Mouse (Mus musculus) gastrocnemius, postnatal 36 days (tissue): ENCODE measurements around the gene Rap2a. TPM values are rescaled to one million over a fixed set of nuclear protein-coding genes. Genes with fewer than 3 reads are reported as not detected.

ENCODE experiments used
- DNase-seq, 2 experiments: peaks; one replicate each; pipeline ENCODE4 v3.0.0; 2022
- intact Hi-C: fragments of 180-260 bp; cut with DNase I; formaldehyde crosslinking; loops from one replicate; pipeline ENCODE4 v1.15.1; 2025
- total RNA-seq, 2 experiments: library from RNA; stranded (reverse); gene quantifications; 2 replicates each; pipeline ENCODE4 v1.2.3; 2021

Gene Rap2a
- total RNA-seq, 2 experiments from 2014 or later = 3.5 to 3.7 TPM

DNA sequence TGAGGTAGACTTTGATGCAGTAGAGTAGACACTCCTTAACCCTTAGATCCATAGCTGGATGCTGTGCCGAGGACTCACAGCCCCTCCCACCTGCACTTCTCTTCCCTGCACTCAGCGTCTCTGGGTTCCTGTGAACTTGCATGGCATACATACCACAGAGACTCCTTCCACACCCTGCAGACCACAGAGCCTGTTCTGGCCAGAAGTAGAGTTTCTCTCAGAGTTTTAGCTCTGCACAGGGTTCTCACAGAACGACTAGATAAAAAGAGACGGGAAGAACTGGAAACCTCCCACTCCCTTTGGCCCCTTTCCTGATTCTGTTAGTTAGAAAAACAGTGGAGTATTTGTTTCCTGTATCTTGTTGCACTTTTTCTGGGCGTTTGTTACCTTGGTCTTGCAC, 18.0 kb downstream of the Rap2a start:
- no peak for DNase-seq
- intact Hi-C loops = no loop called here

DNA sequence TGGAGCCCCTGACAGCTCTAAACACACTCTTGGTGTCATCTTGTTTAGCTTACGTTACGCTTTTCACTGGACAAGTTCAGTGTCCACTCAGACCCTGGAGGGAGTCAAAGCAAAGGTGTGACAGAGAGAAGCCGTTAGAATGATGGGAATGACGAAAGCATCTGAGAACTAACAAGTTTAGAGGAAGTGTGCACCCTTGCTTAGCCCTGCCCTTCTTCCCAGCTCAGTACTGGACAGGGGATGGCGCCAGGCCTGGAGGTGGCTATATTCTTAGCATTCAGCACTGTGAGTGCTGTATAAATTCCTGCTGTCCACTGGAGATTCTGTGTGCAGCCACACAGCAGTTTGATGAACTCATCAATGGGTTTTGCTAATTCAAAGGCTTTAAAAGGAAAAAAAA, 18.6 kb downstream of the Rap2a start:
- intact Hi-C loops = no loop called here

DNA sequence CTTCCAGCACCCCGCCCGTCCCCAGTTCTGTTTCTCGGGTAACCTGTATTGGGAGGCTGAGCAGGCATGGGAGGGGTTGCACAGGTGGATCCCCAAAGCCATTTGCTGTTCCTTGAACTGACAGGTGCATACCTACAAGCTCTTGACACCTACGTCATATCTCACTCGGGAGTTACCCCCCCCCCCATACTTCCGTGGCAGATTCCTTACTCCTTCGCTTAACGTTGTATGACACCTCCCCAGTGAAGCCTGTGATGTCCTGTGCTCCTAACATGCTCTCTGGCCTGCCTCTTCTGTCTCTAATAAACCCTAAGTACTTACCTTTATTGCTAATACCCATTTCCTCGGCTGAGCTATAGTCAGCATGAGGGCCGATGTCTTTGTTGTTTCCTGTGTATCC, 20.9 kb downstream of the Rap2a start:
- no peak for DNase-seq
- intact Hi-C loops = no loop called here

More for the DNA sequence above, 18.6 kb downstream of the Rap2a start:
- DNase-seq = no peak

DNA sequence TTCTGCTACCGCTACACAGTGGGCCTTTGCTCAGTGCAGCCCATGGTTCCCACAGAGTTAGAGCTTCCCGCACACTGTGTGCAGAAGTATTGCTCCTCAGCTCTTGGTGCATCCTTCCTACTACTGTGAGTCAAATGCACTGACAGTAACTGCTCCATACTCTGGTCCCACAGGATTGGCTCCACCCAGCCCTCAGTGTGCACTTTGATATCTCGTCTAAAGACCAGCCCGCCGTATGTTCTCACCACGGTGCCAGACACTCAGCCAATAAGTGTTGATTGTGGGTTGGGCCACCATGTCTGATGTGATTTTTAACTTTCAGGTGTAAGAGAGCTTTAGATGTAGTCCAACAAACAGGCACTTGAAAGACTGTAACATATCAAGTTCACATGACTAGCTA, 21.4 kb downstream of the Rap2a start:
- no peak for DNase-seq
- intact Hi-C loops = no loop called here

DNA sequence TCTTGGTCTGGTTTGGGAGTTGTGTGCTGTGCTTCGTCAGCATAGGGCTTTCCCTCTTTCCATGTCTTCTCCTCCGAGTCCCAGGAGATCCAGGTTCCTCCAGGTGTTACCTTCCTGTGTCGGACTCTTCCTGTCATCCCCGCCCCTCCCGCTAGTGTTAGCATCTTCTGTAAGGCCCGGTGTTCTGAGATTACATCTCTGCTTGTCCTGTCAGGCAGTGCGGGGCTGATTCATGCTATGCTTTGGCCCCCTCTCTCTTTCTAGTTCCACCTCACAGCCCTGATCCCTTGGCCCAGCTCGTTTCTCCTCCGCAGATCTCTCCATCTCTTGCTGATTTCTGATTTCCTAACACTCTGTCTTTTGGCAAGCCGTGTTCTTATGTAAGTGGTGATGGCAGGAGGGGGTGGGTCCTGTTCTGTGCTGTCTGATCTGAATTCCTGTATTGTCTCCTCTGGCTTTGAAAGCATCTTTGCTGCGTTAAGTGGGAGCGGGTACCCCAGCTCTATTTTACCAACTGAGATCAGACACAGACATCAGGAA, 21.8 kb downstream of the Rap2a start:
- intact Hi-C loops = no loop called here
- peak in 1 of 2 experiments; percentile 25 for DNase-seq

DNA sequence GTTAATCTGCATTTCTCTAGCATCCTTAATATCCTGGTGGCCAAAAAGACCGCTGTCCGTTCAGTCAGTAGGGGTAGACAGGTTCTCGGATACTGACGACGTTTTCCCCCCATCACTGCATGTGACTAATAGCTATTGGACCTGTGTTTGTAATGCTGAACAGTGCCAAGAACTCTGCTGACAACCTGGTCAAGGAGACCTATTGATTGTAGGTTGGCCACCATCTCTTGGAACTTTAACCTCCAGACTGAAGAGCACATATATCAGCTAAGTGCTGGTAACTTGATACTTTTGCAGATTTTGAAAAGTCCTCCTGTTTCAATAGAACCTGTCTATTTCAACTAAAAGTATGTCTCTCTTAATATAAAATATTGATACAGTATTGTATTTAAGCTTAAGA, 22.5 kb downstream of the Rap2a start:
- DNase-seq = no peak
- intact Hi-C loops = no loop called here

DNA sequence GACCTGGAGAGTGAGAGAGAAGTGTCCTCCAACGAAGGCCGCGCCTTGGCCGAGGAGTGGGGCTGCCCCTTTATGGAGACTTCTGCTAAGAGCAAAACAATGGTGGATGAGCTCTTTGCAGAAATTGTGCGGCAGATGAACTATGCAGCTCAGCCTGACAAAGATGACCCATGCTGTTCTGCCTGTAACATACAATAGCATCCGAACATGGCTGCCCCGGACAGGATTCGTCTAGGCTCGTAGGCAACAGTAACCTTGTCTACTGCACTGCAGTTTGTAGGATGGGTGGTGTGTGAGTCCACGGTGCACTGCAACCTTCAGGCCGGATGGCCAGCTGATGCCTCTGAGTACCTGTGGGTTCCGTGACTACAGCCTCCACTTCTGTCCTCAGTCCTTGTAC, 25.4 kb downstream of the Rap2a start:
- no peak for DNase-seq
- intact Hi-C loops = no loop called here

DNA sequence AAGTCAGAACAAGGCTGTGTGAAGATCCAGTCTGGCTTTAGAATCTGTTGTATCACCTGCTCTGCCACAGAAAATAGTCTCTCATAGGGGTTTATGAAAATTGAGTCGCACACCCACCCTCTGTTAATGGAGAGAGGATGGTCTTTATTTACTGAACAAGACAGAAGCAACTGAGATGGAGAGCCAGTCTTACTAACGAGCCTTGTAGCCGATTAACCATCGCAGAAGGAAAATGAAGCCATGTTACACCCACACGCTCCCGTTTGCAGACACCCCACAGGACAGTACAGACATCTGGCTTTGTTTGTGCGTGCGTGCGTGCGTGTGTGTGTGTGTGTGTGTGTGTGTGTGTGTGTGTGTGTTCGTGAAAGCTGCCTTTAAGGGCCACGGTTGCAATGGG, 26.2 kb downstream of the Rap2a start:
- intact Hi-C loops = no loop called here
- DNase-seq = no peak

DNA sequence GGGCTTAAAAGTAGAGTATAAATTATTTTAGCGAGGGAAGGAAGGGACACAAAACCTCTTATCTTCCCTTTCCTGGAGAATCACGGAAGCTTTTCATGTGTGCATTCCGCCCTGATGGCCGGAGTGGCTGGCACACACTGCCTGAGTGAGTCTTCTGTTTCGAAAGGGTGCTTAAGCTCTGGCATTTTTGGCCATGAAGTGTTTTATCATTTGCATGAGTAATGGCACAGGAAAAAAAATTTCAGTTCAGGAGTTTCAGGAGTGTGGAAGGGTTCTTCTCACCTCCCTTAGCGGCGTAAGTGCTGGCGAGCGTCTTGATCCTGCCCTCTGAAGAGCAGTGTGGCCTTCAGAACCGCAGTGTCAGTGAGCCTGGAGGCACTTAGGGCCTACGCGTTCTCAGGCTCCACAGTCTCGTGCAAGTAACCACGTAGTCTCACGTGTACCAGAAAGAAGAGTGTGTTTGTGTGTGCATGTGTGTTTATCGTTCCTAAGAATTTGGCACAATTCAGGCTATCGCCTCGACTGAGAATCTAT, 26.8 kb downstream of the Rap2a start:
- no peak for DNase-seq
- intact Hi-C loops = no loop called here

DNA sequence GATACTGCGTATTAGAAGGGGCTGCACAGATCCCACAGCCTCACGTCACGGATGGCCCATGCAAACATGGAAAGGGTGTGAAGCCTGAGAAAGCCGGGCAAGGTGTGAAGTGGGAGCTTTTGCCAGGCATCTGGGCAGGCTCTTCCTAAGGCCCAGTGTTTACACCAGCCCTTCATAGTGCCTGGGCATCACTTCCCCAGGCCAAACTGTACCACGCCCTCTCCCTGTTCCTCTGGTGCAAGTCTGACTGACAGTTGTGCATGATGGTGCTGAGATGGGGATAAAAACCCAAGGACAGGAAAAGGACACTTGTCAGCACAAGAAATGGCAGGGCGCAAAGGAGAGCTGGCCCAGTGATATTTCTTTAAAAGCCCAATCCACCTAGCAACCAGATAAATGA, 27.7 kb downstream of the Rap2a start:
- intact Hi-C loops = no loop called here

DNA sequence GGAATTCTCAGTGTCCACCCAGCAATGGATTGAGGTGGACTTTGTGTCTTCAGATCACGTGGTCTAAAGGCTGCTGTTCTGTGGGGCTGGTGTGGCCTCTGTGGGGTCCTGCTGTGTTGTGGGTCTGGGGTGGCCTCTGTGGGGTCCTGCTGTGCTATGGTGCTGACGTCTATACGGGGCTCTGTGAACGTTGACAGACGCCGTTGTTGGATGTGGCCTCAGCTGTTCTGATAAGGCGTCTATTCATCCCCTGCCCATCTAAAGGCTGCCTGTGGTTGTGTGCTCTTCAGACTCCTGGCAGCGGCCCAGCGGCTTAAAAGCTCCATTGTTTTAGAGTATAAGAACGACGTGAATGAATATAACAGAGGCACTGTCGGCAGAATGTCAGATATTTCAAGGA, 29.3 kb downstream of the Rap2a start:
- intact Hi-C loops = no loop called here
- DNase-seq = no peak

More for the DNA sequence above, 27.7 kb downstream of the Rap2a start:
- no peak for DNase-seq

DNA sequence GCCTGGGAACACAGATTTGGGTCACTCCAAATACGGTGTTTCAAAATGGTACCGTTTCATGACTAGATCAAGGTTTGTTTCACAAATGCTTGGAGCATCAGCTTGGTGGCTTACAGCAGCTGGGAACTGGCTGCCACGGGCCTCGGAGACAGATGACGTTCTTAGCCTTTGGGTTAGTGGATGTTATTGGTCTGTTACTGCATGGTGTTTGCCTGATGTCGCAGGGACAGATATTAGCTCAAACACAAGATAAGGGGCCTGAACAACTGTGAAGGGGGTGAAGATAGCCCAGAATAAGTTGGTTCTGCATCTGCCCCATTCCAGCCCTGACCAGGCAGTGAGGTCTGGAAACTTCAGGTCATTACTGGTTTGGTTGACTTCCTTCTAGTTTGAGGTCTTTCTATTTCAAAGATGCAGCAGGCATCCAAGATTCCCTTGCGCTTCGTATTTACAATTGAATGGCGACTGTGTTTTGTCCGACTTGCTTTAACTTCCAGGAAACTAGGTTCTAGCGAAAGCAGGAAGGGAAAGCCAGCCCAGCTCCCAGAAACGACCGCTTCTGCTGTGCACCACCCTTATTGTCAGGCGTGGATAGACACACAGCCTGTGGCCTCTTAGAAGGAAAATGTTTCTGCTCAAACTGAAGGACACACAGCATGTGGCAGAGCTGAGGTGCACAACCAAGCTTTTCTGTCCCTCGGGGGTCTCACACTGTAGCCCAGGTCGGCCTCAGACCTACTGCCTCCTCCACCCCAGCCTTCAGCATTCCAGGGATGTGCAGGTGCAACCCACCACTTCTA, 30.5 kb downstream of the Rap2a start:
- intact Hi-C loops = no loop called here
- no peak for DNase-seq

DNA sequence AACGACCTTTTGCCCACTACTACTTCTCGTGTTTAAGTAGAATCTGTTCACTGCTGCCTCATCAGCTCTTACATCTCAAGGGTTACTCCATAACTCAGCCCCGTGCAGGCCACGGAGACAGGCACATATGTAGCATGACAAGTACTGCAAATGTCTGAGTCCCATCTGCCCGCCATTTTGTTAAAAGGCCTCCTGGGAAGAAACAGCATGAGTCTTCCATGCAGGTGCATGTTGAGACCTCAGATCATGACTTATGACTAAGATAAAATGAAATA, 31.1 kb downstream of the Rap2a start:
- intact Hi-C loops = no loop called here
- DNase-seq = no peak

DNA sequence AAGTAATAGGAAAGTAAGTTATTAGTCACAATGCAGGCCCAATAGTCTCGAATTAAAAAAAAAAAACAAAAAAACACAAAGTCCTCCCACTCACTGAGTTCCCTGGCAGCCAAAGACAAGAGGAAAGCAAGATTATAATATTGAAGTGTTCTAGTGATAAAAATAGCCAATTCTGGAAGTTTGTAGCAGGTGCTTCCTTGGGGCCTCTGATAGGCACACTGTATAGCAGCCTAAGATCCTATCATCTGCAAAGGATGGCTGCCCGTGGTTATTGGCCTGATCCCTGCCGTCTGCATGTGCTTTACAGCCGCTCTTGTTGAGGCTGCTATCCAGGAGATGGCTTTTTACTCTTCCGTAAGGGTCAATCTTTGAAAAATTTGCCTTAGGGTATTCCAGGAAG, 33.6 kb downstream of the Rap2a start:
- intact Hi-C loops = no loop called here

DNA sequence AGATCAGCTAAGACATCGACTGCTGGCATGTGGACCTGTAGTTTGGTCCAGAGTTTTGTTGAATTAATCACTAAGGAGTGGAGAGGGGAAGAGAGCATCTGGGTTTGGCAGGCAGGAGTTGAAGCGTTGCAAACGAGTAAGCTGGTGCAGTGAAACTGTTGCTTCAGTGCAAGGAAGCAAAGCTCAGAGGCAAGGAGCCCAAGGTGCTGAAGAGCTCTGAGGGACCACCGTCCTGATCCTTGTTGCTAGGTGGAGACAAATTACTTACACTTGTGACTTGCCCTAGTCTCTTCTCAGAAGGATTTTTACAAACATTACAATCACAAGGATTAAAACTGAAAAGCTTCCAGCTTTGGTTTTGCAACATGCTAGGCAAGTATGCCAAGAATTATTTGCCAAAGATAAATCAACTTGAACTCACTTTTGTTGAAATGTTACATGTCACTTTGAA, 36.6 kb downstream of the Rap2a start:
- DNase-seq = peak; percentile 34 to 41
- intact Hi-C loops = no loop called here

More for the DNA sequence above, 33.6 kb downstream of the Rap2a start:
- DNase-seq = no peak

DNA sequence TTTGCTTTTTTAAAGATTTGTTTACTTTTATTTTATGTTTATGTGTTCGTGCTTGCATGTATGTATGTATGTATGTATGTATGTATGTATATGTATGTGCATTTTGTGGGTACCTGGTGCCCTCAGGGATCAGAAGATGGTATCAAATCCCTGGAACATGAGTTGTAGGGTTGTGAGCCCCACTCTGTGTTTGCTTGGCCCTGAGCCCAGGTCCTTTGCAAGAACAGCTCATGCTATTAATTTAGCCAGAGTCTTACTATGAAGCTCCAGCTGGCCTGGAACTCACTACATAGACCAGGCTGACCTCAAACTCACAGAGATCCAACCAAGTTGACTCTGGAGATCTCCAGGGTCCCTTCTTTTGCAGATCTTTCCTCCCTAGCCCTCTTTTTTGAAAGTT, 37.1 kb downstream of the Rap2a start:
- intact Hi-C loops = no loop called here
- DNase-seq = peak; percentile 28 to 52

DNA sequence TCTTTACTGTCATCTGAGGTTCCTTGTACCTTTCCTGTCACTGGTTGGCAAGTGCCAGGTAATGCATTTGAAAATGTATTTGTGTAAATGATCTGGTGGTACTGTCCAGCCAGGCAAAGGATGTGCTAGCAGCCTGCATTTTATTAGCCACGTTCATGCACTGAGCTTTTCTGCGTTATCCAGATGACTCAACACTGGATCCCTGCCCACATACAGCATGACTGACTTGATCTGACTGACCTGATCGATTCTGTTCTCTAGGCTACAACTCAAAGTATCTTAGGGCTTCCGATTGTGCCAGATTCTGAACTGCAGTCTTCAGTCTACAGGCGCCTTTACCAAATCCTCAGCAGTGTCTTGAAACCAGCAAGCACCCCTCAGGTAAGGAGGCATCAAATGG, 40.5 kb downstream of the Rap2a start:
- intact Hi-C loops = no loop called here
- no peak for DNase-seq

DNA sequence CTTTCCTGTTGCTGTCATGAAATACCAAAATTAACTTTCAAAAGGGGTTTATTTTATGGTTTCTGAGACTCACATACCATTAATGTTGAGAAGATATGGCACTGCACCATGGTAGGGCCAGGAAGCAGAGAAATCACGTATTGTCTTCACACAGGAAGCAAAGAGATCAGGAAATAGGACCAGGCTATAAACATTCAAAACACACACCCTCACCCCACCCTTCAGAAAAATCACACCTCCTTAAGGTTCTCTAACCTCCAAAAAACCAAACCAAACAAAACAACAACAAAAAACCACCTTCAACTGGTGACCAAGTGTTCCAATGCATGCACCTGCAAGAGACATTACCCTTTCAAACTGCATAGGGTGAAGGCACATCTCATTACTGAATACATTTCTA, 41.7 kb downstream of the Rap2a start:
- DNase-seq = no peak
- intact Hi-C loops = no loop called here

DNA sequence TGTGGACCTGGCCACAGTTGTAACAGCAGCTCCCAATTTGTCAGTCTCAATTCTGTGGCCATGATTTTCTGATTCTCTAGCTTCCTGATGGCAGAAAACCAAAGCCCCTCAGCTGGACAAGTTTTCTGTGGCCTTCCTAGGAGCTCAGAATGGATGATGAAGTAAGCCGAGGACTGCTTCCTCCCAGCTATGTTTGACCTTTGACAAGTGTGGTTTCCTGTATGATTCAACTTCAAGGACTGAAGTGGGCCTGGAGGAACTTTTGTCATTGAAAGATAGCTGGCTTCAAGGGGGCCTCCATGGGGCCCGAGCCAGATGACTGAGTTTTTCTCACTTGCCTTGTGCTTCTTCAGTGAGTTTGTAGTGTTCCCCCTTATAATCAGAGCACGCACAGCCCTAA, 42.6 kb downstream of the Rap2a start:
- intact Hi-C loops = no loop called here
- DNase-seq = no peak

DNA sequence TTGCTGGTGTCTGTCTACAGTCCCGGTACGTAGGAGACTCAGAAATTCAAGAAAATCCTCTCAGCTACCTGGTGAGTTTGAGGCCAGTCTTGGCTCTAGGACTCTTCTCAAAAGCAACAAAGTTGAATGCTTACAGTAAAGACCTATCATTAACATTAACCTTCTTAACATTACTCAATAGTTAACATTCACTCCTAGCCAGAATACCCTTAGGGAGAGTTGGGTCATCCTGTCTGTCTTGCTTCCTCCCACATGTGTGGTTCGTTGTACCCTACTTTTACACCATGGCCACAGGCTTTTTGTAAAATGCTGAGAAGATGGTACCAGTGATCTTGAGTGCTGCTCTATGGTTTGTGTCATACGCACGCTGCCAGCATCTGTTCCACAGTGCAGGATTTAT, 45.1 kb downstream of the Rap2a start:
- no peak for DNase-seq
- intact Hi-C loops = no loop called here

DNA sequence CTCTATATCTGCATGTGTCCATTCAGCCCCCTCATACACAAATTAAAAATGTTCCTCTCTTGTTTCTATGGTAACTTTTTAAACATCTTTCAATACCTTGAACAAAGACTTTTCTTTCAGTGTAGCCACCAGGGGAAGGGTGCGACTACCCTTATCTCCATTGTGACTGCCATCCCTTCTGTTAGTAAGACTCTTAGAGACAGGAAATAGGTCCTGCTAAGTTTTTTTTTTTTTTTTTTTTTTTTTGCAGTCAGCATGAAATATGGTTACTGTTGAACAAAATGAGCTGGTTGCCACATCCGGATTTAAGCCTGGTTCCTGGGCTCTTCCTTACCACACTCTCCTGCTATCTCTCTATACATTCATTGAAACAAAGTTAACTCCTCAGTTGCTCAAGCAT, 47.4 kb downstream of the Rap2a start:
- DNase-seq = no peak
- intact Hi-C loops = no loop called here

DNA sequence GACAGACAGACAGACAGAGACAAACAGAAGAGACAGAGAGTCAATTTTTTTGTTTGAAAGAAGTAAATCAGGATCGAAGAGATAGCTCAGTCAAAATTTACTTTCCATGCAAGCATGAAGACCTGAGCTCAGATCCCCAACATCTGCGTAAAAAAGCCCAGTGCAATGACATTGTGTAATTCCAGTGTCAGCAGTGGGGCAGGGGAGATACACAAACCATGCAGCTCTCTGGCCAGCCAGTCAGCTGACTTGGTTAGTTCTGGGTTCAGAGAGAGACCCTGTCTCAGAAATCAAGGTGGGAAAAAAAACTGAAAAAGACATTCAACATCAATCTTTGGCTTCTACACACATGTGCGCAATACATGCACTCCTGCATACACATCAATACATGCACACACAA, 55.1 kb downstream of the Rap2a start:
- intact Hi-C loops = no loop called here
- no peak for DNase-seq
